ENCODE assay signal across 18 mouse cellular contexts in the genomic region with DNA sequence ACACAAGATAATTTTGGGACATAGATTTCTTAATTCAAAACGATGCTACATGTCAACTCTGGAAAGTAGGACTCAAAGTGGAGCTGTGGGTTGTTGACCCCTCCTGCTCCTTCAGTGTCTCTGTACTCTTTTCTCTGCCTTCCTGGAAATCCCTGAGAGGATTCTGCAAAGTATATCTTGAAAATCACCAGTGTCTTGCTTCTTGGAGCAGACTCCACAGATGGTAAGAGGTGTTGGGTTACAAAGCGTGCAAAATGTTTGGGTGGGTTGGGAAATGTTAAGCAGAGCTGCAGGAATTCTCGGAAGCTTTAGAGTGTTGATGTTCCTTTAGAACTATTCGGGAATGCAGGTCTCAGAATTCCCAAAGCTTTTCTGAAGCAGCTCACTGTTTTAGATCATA.
DNase-seq lines count a peak whose midpoint lies in the region; ATAC-seq lines count a peak whose summit lies in the region.
"Had no signal": no experiment of that assay in that cellular context is flagged by ENCODE, and none has a peak within 500 bp of the region (broad histone marks: within the 10 kb centered on the region; RNA-seq: fewer than 3 reads in every experiment).

No protein-coding gene starts in this region.

- H3K9me3 ChIP-seq in hindbrain, embryonic 11.5 days (ENCODE audit: control insufficient read depth, low read length), result no peaks in the 10 kb centered on the region
- H3K9me3 ChIP-seq in hindbrain, embryonic 13.5 days, result no peaks in the 10 kb centered on the region
- no peaks in the 10 kb centered on the region for H3K9me3 ChIP-seq in neural tube, embryonic 15.5 days (replicated peaks)
- no peaks in the 10 kb centered on the region for H3K9me3 ChIP-seq in embryonic facial prominence, embryonic 14.5 days (ENCODE audit: control insufficient read depth, low read length)
- H3K9me3 ChIP-seq: embryonic facial prominence, embryonic 12.5 days; G1E; midbrain, embryonic 12.5 days had no signal

- H3K36me3 ChIP-seq in hindbrain, embryonic 11.5 days (ENCODE audit: control insufficient read depth, insufficient read depth, low read length), result no peaks in the 10 kb centered on the region
- H3K36me3 ChIP-seq in hindbrain, embryonic 13.5 days, result no peaks in the 10 kb centered on the region
- H3K36me3 ChIP-seq in neural tube, embryonic 15.5 days, result no peaks in the 10 kb centered on the region
- no peaks in the 10 kb centered on the region for H3K36me3 ChIP-seq in embryonic facial prominence, embryonic 14.5 days (ENCODE audit: control insufficient read depth, insufficient read depth, low read length)
- H3K36me3 ChIP-seq: embryonic facial prominence, embryonic 12.5 days; G1E; midbrain, embryonic 12.5 days had no signal

- H3K27me3 ChIP-seq in hindbrain, embryonic 11.5 days (ENCODE audit: control insufficient read depth, insufficient read depth, low read length), result no peaks in the 10 kb centered on the region
- H3K27me3 ChIP-seq in hindbrain, embryonic 13.5 days, result no peaks in the 10 kb centered on the region
- no peaks in the 10 kb centered on the region for H3K27me3 ChIP-seq in neural tube, embryonic 15.5 days (replicated peaks)
- no peaks in the 10 kb centered on the region for H3K27me3 ChIP-seq in embryonic facial prominence, embryonic 14.5 days (replicated peaks; ENCODE audit: control insufficient read depth, insufficient read depth, low read length)
- H3K27me3 ChIP-seq: embryonic facial prominence, embryonic 12.5 days; midbrain, embryonic 12.5 days had no signal

- H3K9ac ChIP-seq in hindbrain, embryonic 11.5 days (ENCODE audit: low read depth, low read length), result no peak overlapping the region
- H3K9ac ChIP-seq in hindbrain, embryonic 13.5 days, result no peak overlapping the region
- no peak overlapping the region for H3K9ac ChIP-seq in neural tube, embryonic 15.5 days (replicated peaks)
- no peak overlapping the region for H3K9ac ChIP-seq in embryonic facial prominence, embryonic 14.5 days (ENCODE audit: low read depth, low read length)
- H3K9ac ChIP-seq: embryonic facial prominence, embryonic 12.5 days; midbrain, embryonic 12.5 days had no signal

- no peak for ATAC-seq in hindbrain, embryonic 11.5 days (ENCODE audit: low FRiP score)
- ATAC-seq in hindbrain, embryonic 13.5 days (ENCODE audit: low FRiP score), result no peak
- no peak for ATAC-seq in neural tube, embryonic 15.5 days (ENCODE audit: low FRiP score)
- ATAC-seq in embryonic facial prominence, embryonic 14.5 days (ENCODE audit: low read depth), result peak; percentile 63; the same call in 1 of the 2 replicates
- no peak for ATAC-seq in inflammation-experienced regulatory T-cells, adult 6 months

- no peaks in the 10 kb centered on the region for H3K4me1 ChIP-seq in hindbrain, embryonic 11.5 days (replicated peaks; ENCODE audit: control insufficient read depth, insufficient read depth, low read length)
- H3K4me1 ChIP-seq in hindbrain, embryonic 13.5 days (replicated peaks), result no peaks in the 10 kb centered on the region
- no peaks in the 10 kb centered on the region for H3K4me1 ChIP-seq in neural tube, embryonic 15.5 days
- peaks cover 8% of the 10 kb centered on the region for H3K4me1 ChIP-seq in embryonic facial prominence, embryonic 14.5 days (ENCODE audit: control insufficient read depth, insufficient read depth, low read length)
- H3K4me1 ChIP-seq: midbrain, embryonic 12.5 days had no signal

- peak; percentile 10 for DNase-seq in hindbrain, embryonic 11.5 days (ENCODE audit: low spot score)
- peak; percentile 19 for DNase-seq in neural tube, embryonic 10.5 days (ENCODE audit: extremely low spot score, low spot score)
- peak; percentile 72 for DNase-seq in embryonic facial prominence, embryonic 14.5 days (ENCODE audit: low spot score)
- DNase-seq in T-cell, adult 2 months (ENCODE audit: low spot score), result no peak
- DNase-seq: adrenal gland, adult 2 months; cerebellum, adult 18-20 months; gastrocnemius, adult 2 months; heart, adult 11 months; liver; lung, postnatal 36 days had no signal

- no peak overlapping the region for H3K27ac ChIP-seq in hindbrain, embryonic 11.5 days (ENCODE audit: low read depth, low read length)
- no peak overlapping the region for H3K27ac ChIP-seq in hindbrain, embryonic 13.5 days
- H3K27ac ChIP-seq in neural tube, embryonic 15.5 days (replicated peaks), result no peak overlapping the region
- no peak overlapping the region for H3K27ac ChIP-seq in embryonic facial prominence, embryonic 14.5 days (replicated peaks; ENCODE audit: low read depth, low read length)
- H3K27ac ChIP-seq: gastrocnemius, adult 2 months; kidney, postnatal 0 days; left cerebral cortex, adult 2 months; midbrain, embryonic 12.5 days had no signal

- H3K4me3 ChIP-seq in hindbrain, embryonic 11.5 days (ENCODE audit: low read depth, low read length), result no peak overlapping the region
- no peak overlapping the region for H3K4me3 ChIP-seq in hindbrain, embryonic 13.5 days
- no peak overlapping the region for H3K4me3 ChIP-seq in neural tube, embryonic 15.5 days (replicated peaks)
- no peak overlapping the region for H3K4me3 ChIP-seq in embryonic facial prominence, embryonic 14.5 days (ENCODE audit: low read depth, low read length)
- H3K4me3 ChIP-seq: embryonic facial prominence, embryonic 12.5 days; gastrocnemius, adult 2 months; left cerebral cortex, adult 2 months; midbrain, embryonic 12.5 days had no signal

- no peak overlapping the region for H3K4me2 ChIP-seq in hindbrain, embryonic 11.5 days (replicated peaks; ENCODE audit: low read depth, low read length)
- H3K4me2 ChIP-seq in hindbrain, embryonic 13.5 days, result no peak overlapping the region
- no peak overlapping the region for H3K4me2 ChIP-seq in neural tube, embryonic 15.5 days
- no peak overlapping the region for H3K4me2 ChIP-seq in embryonic facial prominence, embryonic 14.5 days (ENCODE audit: low read depth, low read length)
- H3K4me2 ChIP-seq: embryonic facial prominence, embryonic 12.5 days; midbrain, embryonic 12.5 days had no signal

- 31% methylated on average over 4 of the region's 4 CpGs for WGBS in hindbrain, embryonic 11.5 days
- 41% methylated on average over 4 of the region's 4 CpGs for WGBS in hindbrain, embryonic 13.5 days
- 65% methylated on average over 4 of the region's 4 CpGs for WGBS in neural tube, embryonic 15.5 days
- 25% methylated on average over 4 of the region's 4 CpGs for WGBS in embryonic facial prominence, embryonic 14.5 days
